9 mouse cellular contexts compared by ENCODE assay signal in genomic region chr1:127107485-127107884, GRCm38 (mm10).
DNase-seq lines count a peak whose midpoint lies in the region; ATAC-seq and TF ChIP-seq lines count a peak whose summit lies in the region.
"Had no signal": no experiment of that assay in that cellular context is flagged by ENCODE, and none has a peak within 500 bp of the region (broad histone marks: within the 10 kb centered on the region; RNA-seq: fewer than 3 reads in every experiment).

No protein-coding gene starts in this region.

- no peak overlapping the region for H3K9ac ChIP-seq in limb, embryonic 14.5 days (ENCODE audit: low read depth, low read length, severe bottlenecking)

- no peak overlapping the region for H3K27ac ChIP-seq in limb, embryonic 14.5 days (replicated peaks; ENCODE audit: low read depth, low read length)
- H3K27ac ChIP-seq in limb, embryonic 10.5 days = no peak overlapping the region
- peak overlapping the region; percentile 39; the same call in 1 of the 2 replicates for H3K27ac ChIP-seq in layer of hippocampus, adult 2 months
- H3K27ac ChIP-seq: heart, adult 2 months had no signal

- TF ChIP-seq CTCF in layer of hippocampus, adult 2 months (conservative IDR thresholded peaks at IDR 0.05) = no peak

- peak; percentile 19 for DNase-seq in limb, embryonic 14.5 days (ENCODE audit: low spot score)
- DNase-seq in limb, embryonic 10.5 days (ENCODE audit: low spot score) = no peak
- DNase-seq in cerebellum, postnatal 36 days = peak; percentile 7 to 19
- peak; percentile 37 to 49 for DNase-seq in layer of hippocampus, adult 2 months (ENCODE audit: low spot score in 2 of 2)
- DNase-seq in retina, embryonic 14.5 days (ENCODE audit: low spot score) = peak; percentile 8
- DNase-seq in spleen, postnatal 4 days (ENCODE audit: low spot score in 2 of 2) = no peak
- no peak for DNase-seq in B cell, adult 2 months
- no peak for DNase-seq in natural killer cell, adult 2 months (ENCODE audit: low spot score in 2 of 2)

- H3K4me3 ChIP-seq in limb, embryonic 14.5 days (replicated peaks; ENCODE audit: low read length) = no peak overlapping the region
- no peak overlapping the region for H3K4me3 ChIP-seq in limb, embryonic 10.5 days
- H3K4me3 ChIP-seq in layer of hippocampus, adult 2 months = no peak overlapping the region
- H3K4me3 ChIP-seq: heart, adult 2 months had no signal

- no peak for TF ChIP-seq POLR2A in limb, embryonic 14.5 days (IDR thresholded peaks at IDR 0.05; ENCODE audit: borderline replicate concordance, extremely low read depth, insufficient read depth, insufficient read length)

- H3K36me3 ChIP-seq in limb, embryonic 14.5 days (ENCODE audit: control insufficient read depth, insufficient read depth, low read length) = no peaks in the 10 kb centered on the region
- no peaks in the 10 kb centered on the region for H3K36me3 ChIP-seq in limb, embryonic 10.5 days

- 62% methylated on average over 5 of the region's 5 CpGs for WGBS in limb, embryonic 14.5 days
- 84% methylated on average over 5 of the region's 5 CpGs for WGBS in limb, embryonic 10.5 days

- H3K9me3 ChIP-seq in limb, embryonic 14.5 days (ENCODE audit: control insufficient read depth, low read length) = no peaks in the 10 kb centered on the region
- H3K9me3 ChIP-seq in limb, embryonic 10.5 days (replicated peaks) = no peaks in the 10 kb centered on the region

- H3K4me2 ChIP-seq in limb, embryonic 14.5 days (replicated peaks; ENCODE audit: low read depth, low read length, severe bottlenecking) = no peak overlapping the region

- no peaks in the 10 kb centered on the region for H3K27me3 ChIP-seq in limb, embryonic 14.5 days (ENCODE audit: control insufficient read depth, insufficient read depth, low read length)
- no peaks in the 10 kb centered on the region for H3K27me3 ChIP-seq in limb, embryonic 10.5 days (ENCODE audit: low read depth, poor library complexity, severe bottlenecking)

- H3K4me1 ChIP-seq in limb, embryonic 14.5 days (ENCODE audit: control insufficient read depth, insufficient read depth, low read length) = no peaks in the 10 kb centered on the region
- H3K4me1 ChIP-seq in limb, embryonic 10.5 days = no peaks in the 10 kb centered on the region

- ATAC-seq in limb, embryonic 14.5 days (ENCODE audit: low FRiP score, low read depth) = no peak

Comparison
In these comparisons a context has a peak if more than half of its experiments do, and no peak if none do; other contexts are left out.
1. DNase-seq: peak in limb, embryonic 14.5 days (single experiment), cerebellum, postnatal 36 days (2 of 2), layer of hippocampus, adult 2 months (2 of 2) and retina, embryonic 14.5 days (single experiment); none in limb, embryonic 10.5 days (single experiment), spleen, postnatal 4 days (0 of 2), B cell, adult 2 months (0 of 2) and natural killer cell, adult 2 months (0 of 2).